Mouse (Mus musculus): ENCODE data around the gene Banp.

Banp gene

GRCm38 (mm10) chr8:121950749-121951655 lies 1.5 kb downstream of the Banp start:
- peak; percentile 81 for DNase-seq (ENCODE audit: low spot score)

DNA sequence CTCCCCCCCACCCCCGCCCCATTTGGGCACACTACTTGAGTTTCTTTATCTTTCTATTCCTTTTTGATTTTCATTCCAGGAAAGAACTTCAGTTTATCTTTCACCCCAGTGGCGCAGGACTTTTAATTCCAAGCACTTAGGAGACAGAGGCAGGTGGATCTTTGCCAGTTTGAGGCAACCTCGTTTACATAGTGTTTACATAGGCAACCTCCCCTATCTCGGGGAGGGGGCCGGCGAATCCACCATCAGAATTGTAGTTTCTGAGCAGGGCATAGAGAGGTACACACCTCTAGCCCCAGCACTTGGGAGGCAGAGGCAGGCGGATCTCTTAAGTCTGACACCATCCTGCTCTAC lies 2.1 kb downstream of the Banp start:
- peak; percentile 46 for DNase-seq (ENCODE audit: low spot score)

DNA sequence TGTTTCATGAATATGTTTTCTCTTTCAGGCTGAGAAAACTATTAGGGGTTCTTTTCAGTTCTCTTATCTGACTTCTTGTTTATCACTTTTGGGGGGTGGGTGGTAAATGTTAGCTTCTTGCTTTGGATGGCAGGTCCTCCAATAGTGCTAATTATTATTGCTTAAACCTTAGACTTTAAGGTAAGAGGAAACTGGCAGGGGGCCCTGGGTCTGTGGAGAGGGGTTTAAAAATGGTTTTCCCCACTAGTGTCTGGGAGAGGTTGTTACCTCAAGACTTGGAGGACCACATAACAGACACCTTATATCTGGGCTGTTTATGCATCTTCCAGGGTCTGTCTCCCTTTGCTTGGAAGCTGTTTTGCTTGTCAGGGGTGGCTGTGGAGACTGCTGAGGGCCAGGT lies 2.6 kb downstream of the Banp start:
- no peak for DNase-seq (ENCODE audit: low spot score)

DNA sequence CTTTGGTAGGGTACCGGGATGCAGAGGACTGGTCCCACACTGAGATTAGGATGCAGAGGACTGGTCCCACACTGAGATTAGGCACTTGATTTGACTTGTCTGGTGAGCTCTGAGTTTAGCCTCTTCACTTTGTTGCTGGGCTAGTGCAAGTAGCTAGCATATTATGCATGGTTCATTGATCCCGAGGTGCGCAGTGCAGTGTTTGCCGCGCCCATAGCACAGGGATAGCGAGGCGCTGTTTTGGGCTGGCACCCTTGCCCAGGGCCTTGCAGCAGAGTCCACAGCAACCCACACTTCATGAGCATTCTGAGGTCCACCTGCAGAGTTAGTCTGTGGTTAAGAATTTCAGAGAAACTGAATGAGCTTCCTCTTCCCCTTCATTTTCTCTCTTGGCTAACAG lies 3.2 kb downstream of the Banp start:
- no peak for DNase-seq (ENCODE audit: low spot score)

DNA sequence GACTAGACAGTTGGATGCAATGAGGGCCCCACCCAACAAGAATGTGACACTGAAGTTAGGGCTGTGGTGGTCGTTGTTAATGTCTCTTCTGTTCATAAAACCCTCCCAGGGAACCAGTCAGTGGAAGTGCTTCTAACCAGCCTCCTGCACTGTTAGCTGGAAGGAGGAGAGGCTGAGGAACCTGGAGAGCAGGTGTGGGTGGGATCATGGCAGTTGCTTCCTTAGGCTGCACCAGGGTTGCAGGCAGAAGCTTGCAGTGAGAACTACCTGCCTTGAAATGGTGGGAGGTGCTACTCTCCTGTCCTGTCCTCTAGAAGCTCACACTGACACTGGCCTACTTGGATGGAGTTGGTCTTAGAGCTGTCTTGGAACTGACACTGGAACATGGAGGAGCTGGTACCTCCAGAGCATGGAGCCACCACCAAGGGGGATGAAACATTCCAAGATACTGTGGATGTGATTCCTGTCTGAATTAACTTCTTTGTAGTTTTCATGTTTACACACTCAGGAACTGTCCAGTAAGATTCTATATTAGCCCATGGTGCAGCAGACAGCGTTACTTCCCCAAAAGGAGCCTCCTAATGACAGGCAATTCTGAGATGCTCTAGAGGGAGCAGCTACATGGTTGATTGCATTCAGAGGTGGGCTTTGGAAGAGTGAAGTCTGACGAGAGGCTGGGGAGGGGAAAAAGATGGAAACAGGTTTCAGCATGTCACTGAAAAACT lies 4.4 kb downstream of the Banp start:
- DNase-seq (ENCODE audit: low spot score): no peak

DNA sequence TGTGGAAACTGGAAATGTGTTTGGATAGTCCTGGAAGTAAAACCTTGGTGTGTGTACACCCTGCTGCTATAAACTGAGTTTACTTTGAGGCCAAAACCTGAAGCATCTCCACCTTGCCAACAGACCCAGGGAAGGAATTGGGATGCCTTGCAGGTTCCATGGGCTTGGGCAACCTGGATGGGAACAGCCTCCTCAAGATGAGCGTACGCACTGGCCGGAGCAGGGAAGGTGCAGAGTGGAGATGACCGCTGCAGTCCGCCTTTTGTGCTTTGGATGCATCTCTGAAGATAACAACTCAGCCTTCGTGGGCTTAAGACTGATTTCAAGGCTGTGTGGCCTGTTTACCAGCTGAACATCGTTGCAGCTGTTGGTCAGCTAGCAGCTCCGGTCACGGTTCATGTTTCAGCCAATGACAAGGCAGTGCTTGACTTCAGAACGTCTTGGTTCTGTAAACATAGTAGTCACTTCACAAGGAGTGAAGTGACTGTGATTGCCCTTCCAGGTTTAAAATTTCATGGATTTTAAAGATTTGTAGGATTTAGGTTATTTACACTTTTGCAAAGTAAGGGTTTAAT lies 5.5 kb downstream of the Banp start:
- no peak for DNase-seq (ENCODE audit: low spot score)

GRCm38 (mm10) chr8:121955825-121956500 lies 6.4 kb downstream of the Banp start:
- DNase-seq (ENCODE audit: low spot score): peak; percentile 75

- no peak for DNase-seq (ENCODE audit: low spot score)
Observed at GRCm38 (mm10) chr8:121958395-121958794, 8.8 kb downstream of the Banp start.

- DNase-seq (ENCODE audit: low spot score): no peak
Observed at GRCm38 (mm10) chr8:121962892-121963291, 13.3 kb downstream of the Banp start.

- no peak for DNase-seq (ENCODE audit: low spot score)
Observed at GRCm38 (mm10) chr8:121964716-121965512, 15.4 kb downstream of the Banp start.

DNA sequence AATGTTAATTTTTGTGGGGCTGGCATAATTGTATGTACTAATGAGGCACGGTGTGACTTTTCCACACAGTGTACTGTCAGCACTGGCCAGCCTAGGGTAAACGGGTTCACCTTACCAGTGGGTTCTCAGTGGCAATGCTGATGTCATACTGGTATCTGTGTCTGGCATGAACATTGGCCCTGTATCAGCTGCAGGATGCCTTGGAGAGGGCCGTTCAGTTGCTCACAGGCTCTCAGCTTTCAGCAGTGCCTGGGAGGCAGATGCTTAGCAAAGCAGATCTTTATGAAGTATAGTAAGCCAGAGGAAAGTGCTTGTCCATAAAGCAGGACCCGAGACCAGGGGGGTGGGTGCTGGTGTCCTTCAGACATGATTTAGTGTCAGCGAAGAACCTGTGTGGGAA lies 16.6 kb downstream of the Banp start:
- no peak for DNase-seq (ENCODE audit: low spot score)

GRCm38 (mm10) chr8:121966714-121967448 lies 17.3 kb downstream of the Banp start:
- no peak for DNase-seq (ENCODE audit: low spot score)

GRCm38 (mm10) chr8:121967977-121968376 lies 18.4 kb downstream of the Banp start:
- DNase-seq (ENCODE audit: low spot score): peak; percentile 60

DNA sequence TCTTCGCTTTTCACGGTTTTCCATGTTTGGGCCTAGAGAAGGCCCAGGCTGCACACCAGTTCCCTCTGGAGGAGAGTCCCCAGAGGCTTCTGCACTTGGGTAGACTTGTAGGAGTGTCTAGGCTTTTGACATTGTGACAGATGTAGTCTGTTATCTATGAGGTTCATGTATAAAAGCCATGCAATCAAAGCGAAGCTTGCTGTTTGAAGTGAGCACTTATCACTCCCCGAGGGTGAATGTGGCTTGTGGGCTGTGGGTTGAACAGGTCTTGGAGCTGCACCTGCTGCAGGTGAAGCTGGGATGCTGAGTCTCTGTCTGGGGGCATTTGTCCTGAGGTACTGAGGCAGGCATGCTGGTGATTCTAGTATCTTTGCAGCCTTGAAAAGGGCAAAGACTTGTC lies 19.0 kb downstream of the Banp start:
- DNase-seq (ENCODE audit: low spot score): no peak

DNA sequence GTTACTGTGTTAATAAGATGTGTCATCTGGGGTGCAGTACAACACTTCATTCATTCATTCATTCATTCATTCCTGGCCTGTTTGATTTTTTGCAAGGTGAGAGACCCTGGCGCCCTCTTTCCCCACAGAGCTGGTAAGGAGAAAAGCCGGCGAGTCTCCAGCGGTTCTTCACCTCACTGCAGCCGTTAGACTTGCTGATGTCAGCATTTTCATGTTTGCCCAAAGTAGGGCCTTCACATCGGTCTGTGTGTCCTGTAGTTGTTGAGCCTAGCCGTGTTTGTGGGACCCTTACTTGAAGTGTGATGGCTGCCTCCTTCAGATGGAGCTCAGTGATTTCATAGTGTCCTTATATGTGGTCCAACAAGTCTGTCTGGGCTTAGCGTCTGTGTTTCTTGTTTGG lies 20.7 kb downstream of the Banp start:
- DNase-seq (ENCODE audit: low spot score): no peak

DNA sequence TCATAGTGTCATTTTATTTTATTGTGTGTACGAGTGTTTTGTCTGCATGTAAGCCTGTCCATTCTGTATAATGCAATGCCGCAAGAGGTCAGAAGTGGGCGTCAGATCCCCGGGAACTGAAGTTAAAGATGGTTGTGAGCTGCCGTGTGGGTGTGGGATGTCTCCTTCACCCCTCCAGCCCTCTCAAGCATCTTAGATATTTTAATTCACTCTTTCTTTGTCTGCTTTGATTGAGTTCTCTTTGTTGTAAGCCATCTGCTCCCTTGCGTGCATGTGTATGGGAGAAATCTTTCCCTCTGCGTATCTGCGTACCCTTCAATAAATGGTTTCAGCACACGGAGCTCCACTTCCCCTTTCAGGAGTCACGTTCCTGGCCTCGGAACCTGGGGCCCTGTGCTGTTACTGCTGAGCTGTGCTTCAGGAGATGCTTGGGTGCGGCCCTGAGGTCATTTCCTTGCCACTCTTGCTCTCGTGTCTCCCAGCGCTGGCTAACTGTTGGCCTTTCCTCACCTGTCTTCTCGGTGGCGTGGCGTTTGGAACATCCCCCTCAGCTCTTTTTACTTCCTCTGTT lies 22.0 kb downstream of the Banp start:
- no peak for DNase-seq (ENCODE audit: low spot score)

GRCm38 (mm10) chr8:121973906-121974305 lies 24.4 kb downstream of the Banp start:
- DNase-seq (ENCODE audit: low spot score): no peak

DNA sequence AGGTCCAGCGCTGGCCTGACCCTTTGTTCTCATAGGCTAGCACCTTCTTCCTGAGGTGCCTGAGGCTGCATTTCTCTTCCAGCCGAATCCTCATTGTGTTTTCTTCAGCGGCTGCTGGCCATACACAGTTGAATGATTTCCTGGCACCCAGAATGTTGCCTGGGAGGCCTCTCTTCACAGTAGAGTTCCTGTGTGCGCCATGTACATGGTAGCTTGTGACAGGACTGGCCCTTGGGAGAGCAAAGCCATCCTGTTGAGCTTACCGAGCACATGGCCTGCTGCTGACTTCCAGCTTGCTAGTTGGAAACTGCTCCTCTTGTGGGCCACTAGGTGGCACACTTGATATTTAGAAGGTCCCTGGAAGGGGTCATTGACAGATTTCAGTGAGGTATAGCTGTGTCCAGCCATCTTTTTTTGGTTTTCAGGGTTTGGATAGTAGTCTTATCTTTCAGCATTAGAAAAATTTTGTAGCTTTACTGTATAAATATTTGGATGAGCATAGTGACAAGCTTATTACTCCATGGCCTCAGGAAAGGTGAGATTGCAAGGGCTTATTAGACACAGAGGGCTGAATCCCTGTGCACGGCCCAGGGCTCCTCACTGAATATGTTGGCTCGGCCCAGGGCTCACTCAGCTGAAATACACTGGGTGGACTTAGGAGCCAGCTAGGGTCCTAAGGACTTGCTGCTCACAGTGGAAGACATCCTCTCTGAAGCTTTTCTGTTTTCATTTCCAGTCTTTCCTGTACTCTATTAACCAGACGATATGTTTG lies 28.5 kb downstream of the Banp start:
- peak; percentile 90 for DNase-seq (ENCODE audit: low spot score)

DNA sequence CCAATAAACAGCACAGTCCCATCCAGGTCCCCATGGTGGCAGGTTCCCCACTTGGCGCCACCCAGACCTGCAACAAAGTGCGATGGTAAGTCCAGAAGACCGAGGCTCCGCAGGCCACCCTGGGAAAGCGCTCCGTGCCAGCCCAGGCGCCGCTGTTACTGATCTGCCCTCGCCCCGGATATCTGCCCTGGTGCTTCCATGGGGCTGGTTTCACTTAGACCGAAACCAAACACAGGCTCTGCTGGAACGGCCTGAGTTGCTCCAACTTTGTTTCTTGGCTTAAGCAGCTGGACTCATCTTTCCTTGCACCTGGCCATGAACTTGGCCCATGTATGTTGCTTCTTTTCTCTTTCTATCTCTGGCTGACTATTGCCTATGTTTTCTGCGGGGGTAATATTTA lies 29.1 kb downstream of the Banp start:
- no peak for DNase-seq (ENCODE audit: low spot score)

Data from MN1 (cell line).